Mouse (Mus musculus): ENCODE measurements around the gene Chp1.
A peak's percentile ranks its signal among the peaks of the same experiment; 100 is the strongest.
"Not testable (repeated sequence)": the region's sequence is repeated elsewhere in the genome, so short reads cannot be mapped to it uniquely, and the experiment has no call there.

Chp1 gene

GRCm38 (mm10) chr2:119565284-119565683 is 17.8 kb downstream of the Chp1 start:
- no peak for DNase-seq (ENCODE audit: low spot score in 2 of 2)

DNA sequence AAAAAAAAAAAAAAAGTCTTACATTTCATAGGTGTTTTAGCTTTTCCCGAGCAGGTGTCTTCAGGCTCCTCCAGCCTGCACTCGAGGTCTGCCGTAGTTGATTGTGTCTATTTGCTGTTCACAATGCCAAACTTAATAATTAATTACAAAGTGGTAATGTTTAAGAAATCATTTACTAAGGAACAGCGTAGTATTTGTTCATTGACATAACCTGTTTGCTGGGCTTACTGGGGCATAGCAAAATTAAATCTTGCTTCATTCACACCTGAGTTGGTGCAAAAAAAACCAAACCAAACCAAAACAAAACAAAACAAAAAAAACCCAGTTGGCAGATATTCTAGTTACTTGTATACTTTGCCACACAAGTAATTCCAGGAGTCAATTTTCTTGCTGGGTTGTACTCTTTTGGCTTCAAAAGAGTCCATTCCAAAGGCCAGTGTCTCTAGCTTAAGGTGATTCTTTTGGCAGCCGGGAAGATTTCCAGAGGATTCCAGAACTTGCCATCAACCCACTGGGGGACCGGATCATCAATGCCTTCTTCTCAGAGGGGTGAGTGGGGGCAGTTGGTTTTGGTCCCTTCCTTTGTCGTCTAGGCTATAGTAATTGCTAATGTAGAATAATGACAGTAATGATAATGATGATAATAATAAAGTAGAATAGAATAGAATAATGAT is 18.8 kb downstream of the Chp1 start:
- DNase-seq (ENCODE audit: low spot score in 2 of 2) = no peak

DNA sequence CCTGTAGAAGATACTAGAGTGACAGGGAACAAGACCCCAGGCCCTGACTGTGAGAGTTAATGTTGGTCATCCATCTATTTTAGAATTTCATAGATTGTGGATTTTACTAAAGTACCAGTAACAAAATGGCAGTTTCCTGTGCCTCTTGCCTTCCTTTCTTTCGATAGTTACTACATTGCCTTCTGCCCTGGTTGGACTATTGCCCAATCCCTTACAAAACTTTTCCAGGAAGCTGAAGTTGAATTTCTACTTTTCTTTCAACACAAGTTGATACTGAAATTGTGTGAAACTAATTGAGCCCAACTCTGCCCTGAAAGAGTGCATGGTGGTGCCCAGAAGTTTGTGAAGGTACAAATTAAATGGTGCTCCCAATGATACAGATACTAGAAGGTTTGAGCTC is 25.0 kb downstream of the Chp1 start:
- DNase-seq (ENCODE audit: low spot score in 2 of 2) = no peak

DNA sequence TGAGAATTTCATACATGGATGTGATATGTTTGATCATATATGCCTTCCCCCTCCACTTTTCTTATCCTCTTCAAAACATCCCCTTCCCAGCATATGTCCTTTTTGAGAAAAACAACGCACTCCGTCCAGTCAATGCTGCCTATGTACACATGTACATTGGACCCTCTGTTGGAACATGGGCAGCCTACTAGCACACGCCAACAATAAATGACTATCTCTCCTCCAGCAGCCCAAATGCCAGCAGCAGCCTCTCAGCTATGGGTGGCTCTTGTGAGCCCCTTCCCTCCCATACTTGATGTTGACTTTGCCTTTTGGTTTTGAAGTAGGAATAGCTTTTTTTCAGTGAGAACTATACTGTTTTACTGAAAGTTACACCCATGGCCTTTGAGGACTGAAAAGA is 34.1 kb downstream of the Chp1 start:
- DNase-seq (ENCODE audit: low spot score in 2 of 2) = no peak

- no peak for DNase-seq (ENCODE audit: low spot score in 2 of 2)
Measured at GRCm38 (mm10) chr2:119583439-119583838, 35.9 kb downstream of the Chp1 start.

DNA sequence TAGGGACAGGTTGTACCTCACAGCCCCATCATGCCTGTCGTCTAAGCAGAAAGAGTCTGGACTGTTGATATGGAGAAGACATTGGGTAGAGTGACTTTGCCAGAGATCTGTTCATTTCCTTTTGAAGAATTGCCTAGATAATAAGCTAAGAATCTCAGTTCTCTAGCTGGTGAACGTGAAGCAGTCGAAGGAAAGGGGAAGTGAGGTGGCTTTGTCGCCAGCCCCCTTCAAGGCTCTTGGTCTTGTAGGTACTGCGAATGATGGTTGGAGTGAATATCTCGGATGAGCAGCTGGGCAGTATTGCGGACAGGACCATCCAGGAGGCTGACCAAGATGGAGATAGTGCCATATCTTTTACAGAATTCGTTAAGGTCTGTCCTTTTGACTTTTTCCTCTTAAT is 36.8 kb downstream of the Chp1 start:
- no peak for DNase-seq (ENCODE audit: low spot score in 2 of 2)

- peak; percentile 57 to 76 for DNase-seq (ENCODE audit: low spot score in 2 of 2)
Measured at GRCm38 (mm10) chr2:119587383-119587782, 39.9 kb downstream of the Chp1 start.

DNA sequence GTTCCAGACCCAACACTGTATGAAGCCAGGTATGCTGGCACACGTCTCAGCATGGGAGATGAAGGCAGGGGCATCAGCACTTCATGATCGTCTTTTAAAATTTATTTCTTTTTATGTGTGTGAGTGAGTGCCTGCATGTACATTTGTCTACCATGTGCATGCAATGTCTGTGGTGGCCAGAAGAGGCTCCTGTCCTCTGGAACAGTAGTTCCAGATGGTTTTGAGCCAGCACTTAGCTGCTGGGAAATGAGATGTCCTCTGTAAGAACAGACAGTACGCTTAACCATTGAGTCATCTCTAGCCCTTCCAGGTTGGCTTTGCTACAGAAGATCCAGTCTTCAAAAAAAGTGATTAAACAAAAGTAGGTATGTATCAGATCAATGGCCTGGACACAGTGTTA is 43.8 kb downstream of the Chp1 start:
- DNase-seq (ENCODE audit: low spot score in 2 of 2) = no peak

- no peak for DNase-seq (ENCODE audit: low spot score in 2 of 2)
Measured at GRCm38 (mm10) chr2:119593765-119594112, 46.2 kb downstream of the Chp1 start.

GRCm38 (mm10) chr2:119594113-119594981 is 46.9 kb downstream of the Chp1 start:
- peak; percentile 91 to 95 for DNase-seq (ENCODE audit: low spot score in 2 of 2)

DNA sequence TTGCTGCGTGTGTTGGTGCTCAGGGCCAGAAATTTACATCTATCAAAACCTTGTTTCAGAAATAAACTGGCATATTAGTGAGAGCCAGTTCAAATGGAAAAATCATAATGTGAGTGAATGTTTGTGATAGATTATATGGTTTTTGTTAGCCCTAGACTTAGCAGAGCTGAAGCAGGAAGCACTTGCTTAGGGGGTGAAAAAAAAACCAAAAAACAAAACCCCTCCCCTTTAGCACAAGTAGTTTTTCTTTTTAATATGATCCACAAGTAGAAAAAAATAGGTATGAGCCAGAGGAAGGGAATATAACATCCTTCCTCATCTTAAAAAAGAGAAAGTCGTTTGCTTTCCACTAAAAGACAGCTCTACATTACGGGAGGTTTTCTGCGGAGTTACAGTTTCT is 47.8 kb downstream of the Chp1 start:
- DNase-seq (ENCODE audit: low spot score in 2 of 2) = no peak

- DNase-seq (ENCODE audit: low spot score in 2 of 2) = no peak
Measured at GRCm38 (mm10) chr2:119596781-119597330, 49.4 kb downstream of the Chp1 start.

GRCm38 (mm10) chr2:119601027-119601426 is 53.5 kb downstream of the Chp1 start:
- DNase-seq (ENCODE audit: low spot score in 2 of 2) = no peak

DNA sequence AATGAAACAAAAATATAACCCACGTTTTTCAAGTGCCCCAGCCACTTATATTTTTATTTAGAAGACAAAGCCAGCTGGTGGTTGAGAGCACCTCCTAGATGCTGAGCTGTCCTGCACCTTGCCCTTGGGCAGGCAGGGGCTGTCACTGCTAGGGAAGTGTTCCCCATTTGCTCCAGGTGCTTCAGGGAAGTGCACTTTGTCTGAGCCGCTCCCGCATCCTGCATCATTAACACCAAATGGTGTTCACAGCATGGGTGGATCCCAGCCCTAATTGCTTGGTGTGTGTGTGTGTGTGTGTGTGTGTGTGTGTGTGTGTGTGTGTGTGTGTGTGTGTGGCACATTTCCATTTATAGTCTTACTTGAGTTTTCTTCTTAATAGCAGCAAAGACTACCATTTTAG is 54.1 kb downstream of the Chp1 start:
- DNase-seq (ENCODE audit: low spot score in 2 of 2) = not testable (repeated sequence)

DNA sequence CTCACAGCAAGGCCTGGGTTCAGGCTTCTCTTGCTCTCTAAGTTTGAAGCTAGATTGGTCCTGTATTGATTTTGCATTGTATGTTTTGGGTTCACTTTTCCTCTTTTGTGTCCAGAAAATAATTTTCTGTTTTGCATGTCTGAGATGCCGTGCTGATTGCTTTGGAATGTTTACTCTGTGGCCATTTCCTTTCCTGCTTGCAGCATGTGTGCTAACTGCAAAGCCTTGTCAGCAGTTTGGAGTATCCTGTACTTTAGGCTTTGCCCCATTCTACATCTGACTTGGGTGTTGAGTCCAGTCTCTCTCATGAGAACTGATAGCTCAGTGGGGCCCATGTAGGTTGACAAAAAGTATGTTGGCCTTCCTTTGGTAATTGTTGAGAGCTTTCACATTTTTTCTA is 55.0 kb downstream of the Chp1 start:
- no peak for DNase-seq (ENCODE audit: low spot score in 2 of 2)

DNA sequence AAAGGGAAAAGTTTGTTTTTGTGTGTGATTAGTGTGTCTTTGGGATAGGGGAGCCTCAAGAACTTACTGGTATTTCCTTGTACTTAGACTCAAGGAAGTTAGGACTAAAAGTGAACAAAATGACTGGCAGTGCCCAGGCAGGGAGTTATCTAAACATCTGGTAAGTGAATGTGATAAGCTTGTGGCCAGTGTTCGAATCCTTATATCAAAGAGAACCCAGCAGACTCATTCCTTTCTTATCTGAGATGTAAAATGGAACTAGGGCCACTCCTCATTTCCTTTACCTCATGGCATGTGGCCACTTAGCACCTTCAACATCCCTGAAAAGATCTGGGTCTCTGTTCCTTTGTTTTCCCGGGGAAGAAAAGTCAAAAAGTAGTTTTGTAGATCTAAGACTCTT is 56.4 kb downstream of the Chp1 start:
- no peak for DNase-seq (ENCODE audit: low spot score in 2 of 2)

DNA sequence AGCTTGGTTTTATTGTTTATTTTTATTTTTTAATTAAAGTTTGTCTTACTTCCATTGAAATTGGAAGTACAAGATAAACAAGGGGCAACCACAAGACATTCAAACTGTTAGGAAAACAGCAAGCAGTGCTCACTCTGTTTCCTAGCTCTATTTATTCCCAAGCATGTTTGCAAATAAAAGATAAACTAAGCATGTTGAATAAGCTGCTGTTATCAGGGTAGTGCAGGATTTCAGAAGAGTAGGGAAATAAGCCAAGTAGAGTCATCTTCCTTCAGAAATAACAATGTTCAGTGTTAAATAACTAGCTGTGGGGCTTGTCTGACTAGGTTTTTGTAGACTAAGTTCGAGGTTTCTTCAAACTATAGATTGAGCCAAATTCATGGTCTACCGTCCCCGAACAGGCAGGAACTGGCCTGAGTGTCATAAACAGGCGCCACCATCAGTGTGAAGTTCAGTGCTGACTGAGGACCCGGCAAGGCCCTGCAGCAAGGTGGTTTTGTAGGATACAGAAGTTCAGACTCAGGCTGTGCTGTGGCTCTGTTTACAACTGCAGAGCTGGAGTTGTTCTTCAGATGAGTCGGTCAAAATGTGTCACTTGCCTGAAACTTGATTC is 58.0 kb downstream of the Chp1 start:
- no peak for DNase-seq (ENCODE audit: low spot score in 2 of 2)

DNA sequence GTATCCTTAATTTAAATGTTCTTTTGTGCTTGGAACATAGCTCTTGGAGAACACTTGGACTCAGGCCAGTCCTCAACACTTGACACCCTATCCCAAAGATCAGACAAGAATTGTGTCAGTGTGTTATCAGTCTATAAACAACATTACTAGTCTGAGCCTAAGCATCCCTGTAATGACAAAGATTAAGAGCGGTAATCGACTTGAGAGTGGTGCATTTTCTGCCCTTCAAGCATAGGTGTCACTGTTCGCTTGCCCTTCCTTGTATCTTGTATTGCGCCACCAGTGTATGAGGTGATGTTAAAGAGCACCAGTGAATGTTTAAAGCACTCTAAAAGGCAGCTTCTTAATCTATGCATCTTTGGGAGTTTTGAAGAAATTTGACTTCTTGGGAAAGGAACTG is 59.5 kb downstream of the Chp1 start:
- no peak for DNase-seq (ENCODE audit: low spot score in 2 of 2)

- no peak for DNase-seq (ENCODE audit: low spot score in 2 of 2)
Measured at GRCm38 (mm10) chr2:119617841-119618198, 70.3 kb downstream of the Chp1 start.

GRCm38 (mm10) chr2:119618199-119618982 is 70.9 kb downstream of the Chp1 start, which contains the start of the genes Nusap1 and Oip5:
Gene Nusap1 (plus strand): TSS chr2:119618298.
Gene Oip5 (minus strand): TSS chr2:119618469.
- peak; percentile 88 to 90 for DNase-seq (ENCODE audit: low spot score in 2 of 2)

DNA sequence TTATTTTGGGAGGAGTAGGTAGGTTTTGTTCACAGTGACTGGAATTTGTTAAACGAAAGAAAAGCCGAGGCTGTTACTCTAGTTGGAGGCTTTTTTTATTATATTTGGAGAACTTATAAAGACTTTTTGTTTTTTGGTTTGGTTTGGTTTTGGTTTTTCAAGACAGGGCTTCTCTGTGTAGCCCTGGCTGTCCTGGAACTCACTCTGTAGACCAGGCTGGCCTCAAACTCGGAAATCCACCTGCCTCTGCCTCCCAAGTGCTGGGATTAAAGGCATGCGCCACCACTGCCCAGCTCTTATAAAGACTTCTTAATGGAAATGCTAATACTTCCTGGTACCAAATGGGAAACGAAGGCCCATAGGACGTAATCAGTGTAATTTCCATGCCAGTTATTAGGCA is 71.5 kb downstream of the Chp1 start:
- DNase-seq (ENCODE audit: low spot score in 2 of 2) = not testable (repeated sequence)

DNA sequence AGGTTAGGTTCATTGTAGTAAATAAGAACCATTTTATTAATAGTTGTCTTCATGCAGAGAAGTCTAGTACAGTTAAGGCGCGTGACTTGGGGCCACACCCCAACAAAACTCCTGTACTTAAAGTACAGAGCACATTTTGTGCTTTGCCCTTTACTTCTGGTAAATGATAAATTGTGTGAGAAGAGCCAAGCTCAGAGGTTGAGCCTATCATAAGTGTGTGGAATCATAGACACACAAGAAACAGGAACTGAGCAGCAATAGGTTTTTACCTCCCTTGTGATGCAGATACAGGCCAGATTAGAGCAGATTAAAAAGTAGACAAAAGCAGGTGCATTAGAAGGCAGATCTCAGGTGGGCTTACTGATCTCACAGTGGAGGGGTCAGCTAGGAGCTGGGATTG is 73.8 kb downstream of the Chp1 start:
- DNase-seq (ENCODE audit: low spot score in 2 of 2) = no peak

All from spleen, postnatal 14 days (tissue).